Mouse (Mus musculus): Measurements from ENCODE around the gene Gnpat. TPM values are rescaled to one million over a fixed set of nuclear protein-coding genes. Genes with fewer than 3 reads are reported as not detected.

Gnpat gene
- polyA plus RNA-seq, 1 experiment = 95.4 TPM

DNA sequence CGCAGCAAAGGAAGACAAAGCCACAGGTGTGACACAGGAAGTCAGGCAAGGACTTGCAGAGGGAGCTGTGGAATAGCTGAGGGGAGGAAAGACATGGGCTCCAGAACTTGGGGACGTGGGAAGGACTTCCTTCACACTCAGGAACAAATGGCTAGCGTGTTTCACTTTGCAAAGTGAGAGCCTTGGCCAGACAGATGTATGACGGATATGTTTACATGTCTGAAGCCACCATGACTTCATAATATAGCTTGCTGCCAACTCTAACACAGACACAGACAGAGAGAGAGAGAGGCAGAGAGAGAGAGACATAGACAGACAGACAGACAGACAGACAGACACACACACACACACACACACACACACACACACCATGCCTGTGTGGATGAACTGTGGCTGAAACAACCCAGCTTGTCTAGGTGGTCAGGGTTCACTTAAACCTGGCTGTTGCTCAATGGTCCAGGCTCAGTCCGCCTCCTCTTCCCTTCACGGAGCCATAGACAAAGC lies 43.2 kb upstream of the Gnpat start:
- no peak overlapping the region for H3K4me2 ChIP-seq (ENCODE audit: low read depth)
- H3K27me3 ChIP-seq (ENCODE audit: control insufficient read depth, insufficient read depth, insufficient read length) = peaks cover 31% of the 10 kb centered on the region
- TF ChIP-seq CEBPB (IDR thresholded peaks at IDR 0.05; ENCODE audit: insufficient read depth, poor library complexity, severe bottlenecking) (no peak), TCF3 (IDR thresholded peaks at IDR 0.05; ENCODE audit: insufficient read length, low read depth) (no peak), USF1 (IDR thresholded peaks at IDR 0.05; ENCODE audit: low read depth) (no peak), MAX (IDR thresholded peaks at IDR 0.05; ENCODE audit: low read depth) (no peak), SRF (IDR thresholded peaks at IDR 0.05; ENCODE audit: control insufficient read depth, insufficient read length, low read depth) (no peak), REST (IDR thresholded peaks at IDR 0.05; ENCODE audit: insufficient read depth, insufficient read length) (no peak), TCF12 (IDR thresholded peaks at IDR 0.05; ENCODE audit: insufficient read depth, poor library complexity, severe bottlenecking) (no peak), MYOD1 (IDR thresholded peaks at IDR 0.05; ENCODE audit: control insufficient read depth in 1 of 3, insufficient read length in 2 of 3, low read depth in 2 of 3) (no peak), POLR2A (IDR thresholded peaks at IDR 0.05; ENCODE audit: insufficient read length, low read depth) (no peak), E2F4 (IDR thresholded peaks at IDR 0.05; ENCODE audit: insufficient read depth) (no peak), MYOG (IDR thresholded peaks at IDR 0.05; ENCODE audit: control insufficient read depth in 1 of 3, insufficient read depth in 1 of 3, insufficient read length in 2 of 3, low read depth in 2 of 3) (no peak), POLR2AphosphoS2 (IDR thresholded peaks at IDR 0.05; ENCODE audit: insufficient read length, low read depth) (no peak)
- no peak overlapping the region for H3ac ChIP-seq (ENCODE audit: control insufficient read depth, insufficient read length)
- no peaks in the 10 kb centered on the region for H3K36me3 ChIP-seq (ENCODE audit: control insufficient read depth, insufficient read depth)
- H3K4me3 ChIP-seq = no peak overlapping the region
- no peaks in the 10 kb centered on the region for H3K79me2 ChIP-seq (ENCODE audit: control insufficient read depth, insufficient read depth)

DNA sequence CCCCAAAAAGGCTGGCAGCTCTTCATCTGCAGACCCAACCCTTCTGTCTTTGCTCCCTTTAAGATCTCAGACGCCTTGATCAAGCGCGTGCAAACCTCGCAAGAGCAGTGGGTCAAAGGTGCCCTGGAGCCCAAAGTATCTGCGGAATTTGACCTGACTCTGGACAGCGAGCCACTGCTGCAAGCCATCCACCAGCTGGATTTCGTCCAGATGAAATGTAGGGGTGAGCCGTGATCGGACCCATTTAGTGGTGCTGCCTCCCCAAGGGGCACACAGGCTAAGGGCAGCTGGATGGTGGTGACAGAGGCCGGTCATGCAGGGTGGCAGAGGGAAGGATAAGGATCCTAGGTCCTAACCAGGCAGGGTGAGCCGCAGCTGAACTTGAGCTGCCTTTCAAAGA lies 42.7 kb upstream of the Gnpat start:
- no peaks in the 10 kb centered on the region for H3K79me2 ChIP-seq (ENCODE audit: control insufficient read depth, insufficient read depth)
- peaks cover 31% of the 10 kb centered on the region for H3K27me3 ChIP-seq (ENCODE audit: control insufficient read depth, insufficient read depth, insufficient read length)
- no peak for TF ChIP-seq E2F4 (IDR thresholded peaks at IDR 0.05; ENCODE audit: insufficient read depth)
- TF ChIP-seq REST (IDR thresholded peaks at IDR 0.05; ENCODE audit: insufficient read depth, insufficient read length) = no peak
- TF ChIP-seq SRF (IDR thresholded peaks at IDR 0.05; ENCODE audit: control insufficient read depth, insufficient read length, low read depth) = no peak
- TF ChIP-seq POLR2AphosphoS2 (IDR thresholded peaks at IDR 0.05; ENCODE audit: insufficient read length, low read depth) = no peak
- no peak for TF ChIP-seq MYOG (IDR thresholded peaks at IDR 0.05; ENCODE audit: control insufficient read depth in 1 of 3, insufficient read depth in 1 of 3, insufficient read length in 2 of 3, low read depth in 2 of 3)
- TF ChIP-seq TCF12 (IDR thresholded peaks at IDR 0.05; ENCODE audit: insufficient read depth, poor library complexity, severe bottlenecking) = no peak
- TF ChIP-seq USF1 (IDR thresholded peaks at IDR 0.05; ENCODE audit: low read depth) = no peak
- TF ChIP-seq MAX (IDR thresholded peaks at IDR 0.05; ENCODE audit: low read depth) = no peak
- no peak for TF ChIP-seq MYOD1 (IDR thresholded peaks at IDR 0.05; ENCODE audit: control insufficient read depth in 1 of 3, insufficient read length in 2 of 3, low read depth in 2 of 3)
- TF ChIP-seq TCF3 (IDR thresholded peaks at IDR 0.05; ENCODE audit: insufficient read length, low read depth) = no peak
- no peak for TF ChIP-seq CEBPB (IDR thresholded peaks at IDR 0.05; ENCODE audit: insufficient read depth, poor library complexity, severe bottlenecking)
- no peak for TF ChIP-seq POLR2A (IDR thresholded peaks at IDR 0.05; ENCODE audit: insufficient read length, low read depth)
- H3ac ChIP-seq (ENCODE audit: control insufficient read depth, insufficient read length) = no peak overlapping the region
- H3K4me3 ChIP-seq = no peak overlapping the region
- no peak overlapping the region for H3K4me2 ChIP-seq (ENCODE audit: low read depth)
- H3K36me3 ChIP-seq (ENCODE audit: control insufficient read depth, insufficient read depth) = no peaks in the 10 kb centered on the region

DNA sequence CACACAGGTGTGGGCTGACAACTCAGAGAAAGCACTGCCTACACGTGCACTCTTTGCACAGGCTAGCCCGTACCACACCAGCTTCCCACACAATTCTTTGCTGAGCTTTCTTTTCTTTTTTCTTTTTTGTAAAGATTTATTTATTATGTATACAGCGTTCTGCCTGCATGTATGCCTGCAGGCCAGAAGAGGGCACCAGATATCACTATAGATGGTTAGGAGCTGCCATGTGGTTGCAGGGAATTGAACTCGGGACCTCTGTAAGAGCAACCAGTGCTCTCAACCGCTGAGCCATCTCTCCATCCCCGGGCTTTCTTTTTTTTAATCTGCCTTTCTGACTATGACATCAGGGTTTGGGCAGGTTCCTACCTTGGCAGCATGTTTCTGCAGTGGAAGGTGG lies 39.3 kb upstream of the Gnpat start:
- TF ChIP-seq SRF (IDR thresholded peaks at IDR 0.05; ENCODE audit: control insufficient read depth, insufficient read length, low read depth) (no peak), MYOD1 (IDR thresholded peaks at IDR 0.05; ENCODE audit: control insufficient read depth in 1 of 3, insufficient read length in 2 of 3, low read depth in 2 of 3) (no peak), POLR2A (IDR thresholded peaks at IDR 0.05; ENCODE audit: insufficient read length, low read depth) (no peak), REST (IDR thresholded peaks at IDR 0.05; ENCODE audit: insufficient read depth, insufficient read length) (no peak), CEBPB (IDR thresholded peaks at IDR 0.05; ENCODE audit: insufficient read depth, poor library complexity, severe bottlenecking) (no peak), MAX (IDR thresholded peaks at IDR 0.05; ENCODE audit: low read depth) (no peak), TCF12 (IDR thresholded peaks at IDR 0.05; ENCODE audit: insufficient read depth, poor library complexity, severe bottlenecking) (no peak), TCF3 (IDR thresholded peaks at IDR 0.05; ENCODE audit: insufficient read length, low read depth) (no peak), E2F4 (IDR thresholded peaks at IDR 0.05; ENCODE audit: insufficient read depth) (no peak), USF1 (IDR thresholded peaks at IDR 0.05; ENCODE audit: low read depth) (no peak), MYOG (IDR thresholded peaks at IDR 0.05; ENCODE audit: control insufficient read depth in 1 of 3, insufficient read depth in 1 of 3, insufficient read length in 2 of 3, low read depth in 2 of 3) (no peak), POLR2AphosphoS2 (IDR thresholded peaks at IDR 0.05; ENCODE audit: insufficient read length, low read depth) (no peak)
- H3K4me3 ChIP-seq = no peak overlapping the region

DNA sequence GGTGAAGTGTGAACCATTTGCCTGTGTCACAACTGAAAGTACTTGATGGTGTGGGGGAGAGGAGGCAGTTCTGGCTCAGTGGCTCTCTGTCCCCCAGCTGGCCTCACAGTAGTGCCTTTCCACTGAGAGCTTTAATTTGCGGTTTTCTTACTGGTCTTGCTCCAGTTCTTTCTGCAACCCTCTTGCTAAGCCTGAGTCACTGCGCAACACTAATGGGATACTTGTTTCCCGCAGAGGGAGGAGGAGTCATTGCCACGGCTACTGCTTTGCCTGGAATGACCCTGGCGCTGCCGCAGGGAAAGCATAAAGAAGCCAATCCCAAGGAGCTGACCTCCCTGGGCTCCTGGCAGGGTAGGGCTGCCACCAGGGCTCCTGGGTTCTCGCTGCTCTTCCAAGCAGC lies 36.2 kb upstream of the Gnpat start:
- H3ac ChIP-seq (ENCODE audit: control insufficient read depth, insufficient read length) = no peak overlapping the region
- H3K36me3 ChIP-seq (ENCODE audit: control insufficient read depth, insufficient read depth) = no peaks in the 10 kb centered on the region
- H3K27me3 ChIP-seq (ENCODE audit: control insufficient read depth, insufficient read depth, insufficient read length) = peaks cover 14% of the 10 kb centered on the region
- peak overlapping the region; percentile 4 for H3K4me3 ChIP-seq
- peak overlapping the region; percentile 99 for H3K4me2 ChIP-seq (ENCODE audit: low read depth)
- TF ChIP-seq REST (IDR thresholded peaks at IDR 0.05; ENCODE audit: insufficient read depth, insufficient read length) = no peak
- TF ChIP-seq CEBPB (IDR thresholded peaks at IDR 0.05; ENCODE audit: insufficient read depth, poor library complexity, severe bottlenecking) = peak; percentile 67
- peak in 1 of 3 experiments; percentile 13 for TF ChIP-seq MYOG (IDR thresholded peaks at IDR 0.05; ENCODE audit: control insufficient read depth in 1 of 3, insufficient read depth in 1 of 3, insufficient read length in 2 of 3, low read depth in 2 of 3)
- H3K79me2 ChIP-seq (ENCODE audit: control insufficient read depth, insufficient read depth) = no peaks in the 10 kb centered on the region

More for the DNA sequence above, 39.3 kb upstream of the Gnpat start:
- Histone ChIP-seq H3ac (ENCODE audit: control insufficient read depth, insufficient read length) (no peak overlapping the region), H3K4me2 (ENCODE audit: low read depth) (no peak overlapping the region), H3K79me2 (ENCODE audit: control insufficient read depth, insufficient read depth) (no peaks in the 10 kb centered on the region), H3K36me3 (ENCODE audit: control insufficient read depth, insufficient read depth) (no peaks in the 10 kb centered on the region), H3K27me3 (ENCODE audit: control insufficient read depth, insufficient read depth, insufficient read length) (peaks cover 25% of the 10 kb centered on the region)

DNA sequence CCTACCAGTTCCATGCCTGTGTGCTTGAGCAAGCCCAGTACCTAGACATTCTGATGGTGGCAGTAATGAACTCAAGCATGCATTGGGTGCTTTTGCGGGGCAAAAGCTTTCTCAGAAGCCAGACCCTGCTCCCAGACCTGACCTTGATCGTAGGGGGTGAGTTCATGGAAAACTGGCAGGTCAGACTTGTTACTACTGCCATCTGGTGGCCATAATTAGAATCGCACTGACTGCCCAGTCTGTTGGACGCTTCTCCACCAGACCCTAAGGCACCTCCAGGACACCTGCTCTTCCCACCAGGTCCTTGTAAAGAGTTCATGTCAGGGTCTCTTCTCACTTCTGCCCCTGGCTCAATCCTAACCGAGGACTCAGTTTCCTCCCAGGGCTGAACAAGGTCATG lies 35.4 kb upstream of the Gnpat start:
- no peak overlapping the region for H3ac ChIP-seq (ENCODE audit: control insufficient read depth, insufficient read length)
- H3K4me2 ChIP-seq (ENCODE audit: low read depth) = peak overlapping the region; percentile 99
- TF ChIP-seq MAX (IDR thresholded peaks at IDR 0.05; ENCODE audit: low read depth) (no peak), MYOG (IDR thresholded peaks at IDR 0.05; ENCODE audit: control insufficient read depth in 1 of 3, insufficient read depth in 1 of 3, insufficient read length in 2 of 3, low read depth in 2 of 3) (no peak), USF1 (IDR thresholded peaks at IDR 0.05; ENCODE audit: low read depth) (no peak)
- H3K79me2 ChIP-seq (ENCODE audit: control insufficient read depth, insufficient read depth) = no peaks in the 10 kb centered on the region
- H3K4me3 ChIP-seq = no peak overlapping the region
- H3K27me3 ChIP-seq (ENCODE audit: control insufficient read depth, insufficient read depth, insufficient read length) = peaks cover 10% of the 10 kb centered on the region
- no peaks in the 10 kb centered on the region for H3K36me3 ChIP-seq (ENCODE audit: control insufficient read depth, insufficient read depth)
